Mouse (Mus musculus) kidney, adult 11 months (tissue): ENCODE results near the gene Mid1.

Source experiments
- DNase-seq: peaks from one replicate; pipeline ENCODE4 v3.0.0; 2022

The Mid1 gene

GRCm38 (mm10) chrX:169813673-169814072 is 128.7 kb downstream of the Mid1 start:
- DNase-seq = no peak

GRCm38 (mm10) chrX:169826947-169827346 is 141.9 kb downstream of the Mid1 start:
- no peak for DNase-seq

DNA sequence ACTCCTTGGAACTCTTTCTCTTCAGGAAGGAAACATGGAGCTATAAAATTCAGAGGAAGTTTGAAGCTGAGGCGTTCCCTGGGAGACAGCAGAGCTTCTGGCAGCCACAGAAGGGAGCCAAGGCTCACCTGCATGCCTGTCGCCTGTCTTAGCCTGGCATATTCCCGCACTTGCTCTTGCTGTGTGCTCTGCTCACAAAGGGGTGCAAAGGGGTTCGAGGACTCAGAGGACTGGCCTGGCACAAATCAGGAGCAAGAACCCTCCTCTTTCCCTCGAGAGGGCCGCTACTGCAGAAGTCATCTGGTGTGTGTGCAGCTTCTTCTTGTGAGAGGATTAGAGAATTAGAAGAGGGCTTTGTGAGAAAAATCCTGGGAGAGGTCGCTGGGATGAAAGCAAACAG is 142.7 kb downstream of the Mid1 start:
- no peak for DNase-seq

DNA sequence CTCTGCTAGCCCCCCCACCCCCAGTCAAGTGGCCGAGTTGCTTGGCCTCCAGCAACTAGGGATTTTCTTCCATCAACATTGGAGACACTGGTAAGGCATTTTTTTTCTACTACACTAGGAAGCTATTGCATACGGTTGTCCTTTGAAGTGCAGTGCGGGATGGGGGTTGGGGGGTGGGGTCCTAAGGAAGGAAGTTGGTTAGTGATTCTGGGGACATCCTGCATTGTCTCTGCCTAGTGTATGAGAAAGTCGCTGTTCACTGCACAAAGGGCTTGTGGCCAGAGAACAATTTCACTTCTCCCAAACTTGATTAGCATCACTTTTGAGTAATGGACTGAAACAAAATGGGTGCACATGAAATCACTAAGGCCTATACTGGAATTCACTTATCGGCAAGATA is 143.1 kb downstream of the Mid1 start:
- no peak for DNase-seq

DNA sequence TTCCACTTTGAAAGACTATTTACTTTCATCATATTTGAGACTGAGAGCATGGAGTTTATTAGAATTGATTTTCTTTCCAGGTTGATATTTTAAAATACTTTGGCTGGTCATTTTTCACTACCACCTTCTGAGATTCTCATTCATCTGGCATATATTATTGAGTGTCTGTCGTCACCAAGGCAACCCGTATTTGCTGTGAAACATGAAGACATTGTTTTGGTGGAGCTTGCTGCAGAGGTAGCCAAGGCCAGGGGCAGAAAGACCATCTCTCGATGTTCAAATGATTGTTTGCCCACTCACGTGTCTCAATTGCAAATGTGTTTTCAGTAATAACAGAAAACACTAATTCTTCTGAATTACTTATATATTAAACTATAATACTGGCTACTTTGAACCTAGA is 145.1 kb downstream of the Mid1 start:
- DNase-seq = no peak

GRCm38 (mm10) chrX:169837947-169838649 is 153.1 kb downstream of the Mid1 start:
- no peak for DNase-seq

GRCm38 (mm10) chrX:169838650-169838971 is 153.6 kb downstream of the Mid1 start:
- no peak for DNase-seq

- DNase-seq = no peak
Measured at GRCm38 (mm10) chrX:169843267-169843666, 158.3 kb downstream of the Mid1 start.

DNA sequence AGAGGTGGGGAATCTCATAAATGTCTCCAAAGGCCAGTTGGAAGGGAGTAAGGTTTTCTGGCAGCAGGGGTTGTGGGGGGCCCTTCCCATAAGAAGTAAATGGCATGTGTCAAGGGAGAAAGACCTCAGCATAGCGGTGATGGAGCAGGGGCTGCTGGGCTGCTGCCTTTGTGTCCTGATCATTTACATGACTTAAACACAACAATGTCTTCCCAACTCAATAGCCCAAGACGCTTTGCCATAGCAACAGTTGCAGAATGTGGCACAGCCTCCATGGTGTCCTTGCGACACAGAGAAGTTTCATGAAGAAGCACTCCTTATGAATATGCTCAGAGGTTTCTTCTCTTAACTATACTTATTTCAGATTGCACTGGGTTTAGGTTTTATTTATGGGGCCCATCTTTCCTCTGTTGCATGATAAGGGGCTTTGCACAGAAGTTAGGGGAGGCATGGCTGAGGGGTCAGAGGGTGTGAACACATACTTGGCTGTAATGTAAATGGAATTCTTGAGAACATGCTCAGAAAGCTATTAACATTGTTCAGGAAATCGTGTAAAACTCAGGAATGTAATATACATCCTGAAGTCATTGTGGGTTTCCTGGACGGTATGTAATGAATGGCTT is 159.3 kb downstream of the Mid1 start:
- no peak for DNase-seq

- DNase-seq = no peak
Measured at GRCm38 (mm10) chrX:169846187-169846586, 161.2 kb downstream of the Mid1 start.

GRCm38 (mm10) chrX:169861194-169861720 is 176.3 kb downstream of the Mid1 start:
- DNase-seq = no peak

DNA sequence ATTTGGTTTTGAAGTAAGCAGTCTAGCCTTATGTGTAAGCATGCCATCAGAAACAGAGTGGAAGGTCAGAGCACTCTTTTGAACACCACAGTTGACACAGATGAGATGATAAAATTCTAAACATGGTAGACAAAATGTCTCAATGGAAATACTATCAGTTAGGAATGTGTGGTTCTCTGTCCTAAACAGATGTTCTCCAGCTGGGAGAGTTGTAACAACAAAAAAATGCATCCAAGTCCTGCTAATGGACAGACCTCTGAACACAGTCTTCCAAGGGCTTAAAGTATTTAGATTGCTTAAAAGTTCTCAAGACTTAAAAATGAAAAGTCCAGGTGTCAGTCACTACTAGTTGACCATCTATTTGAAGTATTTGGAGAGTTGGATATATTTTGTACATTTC is 177.4 kb downstream of the Mid1 start:
- DNase-seq = no peak

DNA sequence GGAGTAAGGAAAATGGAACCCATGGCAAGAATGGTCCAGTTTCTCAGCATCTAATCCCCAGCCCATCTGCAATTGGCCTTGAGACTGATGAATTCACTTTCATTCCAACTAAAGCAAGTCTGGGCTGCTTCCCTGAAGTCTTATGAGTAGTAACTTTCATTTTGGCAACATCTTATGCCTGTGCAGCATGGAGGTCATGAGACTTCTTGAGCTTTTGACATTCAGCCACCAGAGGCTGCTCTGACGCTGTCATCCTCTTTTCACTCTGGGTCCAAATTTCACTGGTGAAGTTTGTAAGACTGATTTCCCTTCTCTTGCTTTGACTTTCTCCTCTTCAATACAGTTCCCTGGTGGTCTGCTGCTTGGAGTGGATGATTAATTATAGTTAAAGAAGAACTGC is 177.8 kb downstream of the Mid1 start:
- peak; percentile 24 for DNase-seq

GRCm38 (mm10) chrX:169863841-169864240 is 178.8 kb downstream of the Mid1 start:
- no peak for DNase-seq

GRCm38 (mm10) chrX:169868223-169868622 is 183.2 kb downstream of the Mid1 start:
- DNase-seq = no peak

DNA sequence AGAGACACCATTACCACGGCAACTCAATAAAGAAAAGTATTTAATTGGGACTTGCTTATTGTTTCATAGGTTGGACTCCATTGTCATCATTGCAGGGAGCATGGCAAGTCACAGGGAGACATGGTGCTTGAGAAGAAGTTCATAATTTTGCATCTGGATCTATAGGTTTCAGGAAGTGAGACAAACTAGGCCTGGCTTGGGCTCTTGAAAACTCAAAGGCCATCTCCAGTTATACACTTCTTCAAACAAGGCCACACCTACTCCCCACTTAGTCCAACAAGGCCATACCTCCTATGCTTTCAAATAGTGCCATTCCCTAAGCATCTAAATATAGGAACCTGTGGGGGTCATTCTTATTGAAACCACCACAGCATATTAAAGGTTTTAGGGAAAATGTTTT is 189.5 kb downstream of the Mid1 start:
- no peak for DNase-seq

DNA sequence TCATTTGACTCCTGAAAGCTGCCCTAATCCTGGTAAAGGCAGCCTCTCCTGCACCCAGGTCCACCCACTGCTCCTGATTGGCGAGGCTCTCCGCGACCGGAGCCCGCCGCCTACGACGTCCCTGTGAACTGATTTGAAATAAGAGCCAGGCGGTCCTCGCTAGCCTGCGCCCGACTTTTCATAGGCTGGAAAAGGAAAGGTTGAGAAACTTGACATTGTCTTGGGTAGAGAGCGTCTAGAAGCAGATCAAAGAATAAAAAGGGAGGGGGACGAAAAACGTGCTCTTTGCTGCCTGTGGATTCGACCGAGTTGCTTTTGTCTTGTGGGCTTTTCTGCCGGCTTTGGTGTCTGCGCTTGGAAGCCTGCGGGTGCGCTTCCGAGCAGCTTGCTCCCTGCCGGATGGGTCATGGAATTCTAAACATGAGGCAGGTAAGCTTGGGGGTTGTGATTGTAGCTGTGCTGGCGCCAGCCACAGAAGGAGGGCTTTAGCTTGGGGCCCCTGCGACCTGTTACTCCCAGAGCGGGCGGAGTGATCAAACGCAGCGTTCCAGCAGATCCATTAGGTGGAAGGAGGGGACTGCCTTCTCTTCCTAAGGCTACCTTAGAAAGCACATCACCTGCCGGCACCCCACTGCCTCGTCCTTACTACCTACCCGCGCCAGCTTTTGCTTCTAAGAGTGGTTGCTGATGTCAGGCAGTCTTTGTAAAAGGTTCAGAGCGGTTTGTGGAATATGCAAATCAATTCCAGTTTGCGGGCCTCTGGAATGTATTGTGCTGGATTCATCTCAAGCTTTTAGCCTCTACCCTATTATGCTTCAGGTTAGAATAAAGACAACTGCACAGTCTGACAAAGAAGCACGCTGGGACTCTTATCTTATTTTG is 194.7 kb downstream of the Mid1 start:
- peak; percentile 76 for DNase-seq

- DNase-seq = no peak
Measured at GRCm38 (mm10) chrX:169880363-169880711, 195.3 kb downstream of the Mid1 start.

- no peak for DNase-seq
Measured at GRCm38 (mm10) chrX:169880826-169881225, 195.8 kb downstream of the Mid1 start.

DNA sequence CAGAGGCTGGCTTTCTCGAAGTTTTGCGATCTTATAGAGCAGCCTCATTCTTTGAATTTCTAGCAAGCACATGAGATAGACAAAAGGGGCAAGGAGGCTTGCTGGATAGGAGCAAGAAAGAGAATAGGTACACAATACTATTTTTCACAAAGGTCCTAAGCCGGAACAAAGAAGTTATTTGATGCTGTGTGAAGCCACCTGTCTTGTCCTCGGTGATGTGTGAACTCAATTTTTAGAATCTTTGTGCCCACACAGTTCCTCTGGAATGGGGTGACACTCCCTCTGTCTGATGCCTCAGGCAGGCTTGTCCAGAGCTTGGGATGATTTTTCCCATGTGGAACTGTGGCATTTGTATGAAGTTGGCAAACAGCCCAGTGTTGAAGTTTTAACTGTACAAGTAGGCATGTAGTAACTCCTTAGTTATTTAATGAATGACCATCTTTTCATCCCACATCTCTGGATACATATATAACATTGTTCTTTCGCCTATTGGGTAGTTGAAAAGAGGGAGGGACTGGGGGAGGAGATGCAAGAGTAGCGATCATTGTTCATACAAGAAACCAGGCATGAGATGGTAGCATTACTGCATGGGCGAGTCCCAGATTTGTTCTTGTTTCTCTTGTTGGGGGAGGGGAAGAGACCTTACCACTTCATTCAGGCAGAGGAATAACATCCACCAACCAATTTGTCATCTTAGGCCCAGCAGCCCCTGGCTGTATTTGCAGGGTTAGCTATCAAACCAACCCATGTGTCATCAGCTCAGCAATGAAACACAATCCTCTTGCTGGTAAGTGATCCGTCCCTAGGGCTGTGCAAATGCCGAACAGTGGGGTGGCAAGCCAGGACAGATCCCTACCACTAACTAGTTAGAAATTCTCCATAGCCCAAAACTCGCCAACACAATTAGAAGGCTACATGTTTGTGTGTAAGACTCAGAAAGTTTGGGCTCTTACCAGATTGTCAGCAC is 196.5 kb downstream of the Mid1 start:
- DNase-seq = no peak

GRCm38 (mm10) chrX:169882220-169882609 is 197.2 kb downstream of the Mid1 start:
- no peak for DNase-seq

- DNase-seq = no peak
Measured at GRCm38 (mm10) chrX:169883536-169884272, 198.7 kb downstream of the Mid1 start.
